Mouse (Mus musculus) macrophage (primary cell): Measurements from ENCODE around the gene Timm10. TPM values are rescaled to one million over a fixed set of nuclear protein-coding genes. Genes with fewer than 3 reads are reported as not detected.
"Not testable (repeated sequence)": the region's sequence is repeated elsewhere in the genome, so short reads cannot be mapped to it uniquely, and the experiment has no call there.

Experiments
- H3K27ac ChIP-seq: fragments of 350-480 bp; formaldehyde crosslinking; 2 replicates; pipeline ENCODE4 v1.9.0; 2021
- H3K36me3 ChIP-seq: fragments of 350-480 bp; formaldehyde crosslinking; 2 replicates; pipeline ENCODE4 v1.9.0; 2021; ENCODE audit errors: inconsistent target
- H3K4me3 ChIP-seq: fragments of 350-480 bp; formaldehyde crosslinking; 2 replicates; pipeline ENCODE4 v1.9.0; 2021; ENCODE audit errors: inconsistent target
- H3K79me2 ChIP-seq: fragments of 350-480 bp; formaldehyde crosslinking; 2 replicates; pipeline ENCODE4 v1.9.0; 2021; ENCODE audit errors: inconsistent target
- WGBS: methylation state at CpG from one replicate; pipeline ENCODE4 v1.1.7; 2026; ENCODE audit warnings: inconsistent platforms; ENCODE audit not compliant: missing documents; 5-methylcytosine and 5-hydroxymethylcytosine counted together
- polyA plus RNA-seq: library from polyadenylated mRNA; stranded (reverse); fragments of 250-400 nt; gene quantifications from 3 replicates; pipeline ENCODE4 v1.2.4, GENCODE M21; 2018; ENCODE audit warnings: inconsistent platforms

Gene Timm10
- polyA plus RNA-seq, 1 experiment from 2014 or later, result 31.3 TPM

DNA sequence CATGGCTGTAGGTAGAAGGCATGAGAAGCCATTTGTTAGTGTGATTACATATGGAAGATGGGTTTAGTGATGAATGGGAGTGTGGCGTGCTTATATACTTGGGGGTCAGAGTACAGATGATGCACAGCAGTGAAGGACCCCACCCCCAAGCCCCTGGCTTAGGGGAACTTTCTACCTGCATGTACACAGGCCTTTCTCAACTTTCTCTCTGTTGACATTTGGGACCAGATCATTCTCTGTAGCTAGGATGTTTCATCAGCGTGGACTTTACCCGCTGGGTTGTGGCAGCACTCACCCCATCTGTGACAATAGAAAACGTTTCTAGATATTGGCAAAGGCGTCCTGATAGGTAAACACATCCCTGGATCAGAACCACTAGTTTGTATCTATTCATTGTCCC, 25.6 kb upstream of the Timm10 start:
- peaks cover 43% of the 10 kb centered on the region for H3K36me3 ChIP-seq
- WGBS, result 98% methylated on average over 4 of the region's 5 CpGs
- not testable (repeated sequence) for H3K4me3 ChIP-seq, H3K27ac ChIP-seq
- peaks cover 31% of the 10 kb centered on the region for H3K79me2 ChIP-seq

DNA sequence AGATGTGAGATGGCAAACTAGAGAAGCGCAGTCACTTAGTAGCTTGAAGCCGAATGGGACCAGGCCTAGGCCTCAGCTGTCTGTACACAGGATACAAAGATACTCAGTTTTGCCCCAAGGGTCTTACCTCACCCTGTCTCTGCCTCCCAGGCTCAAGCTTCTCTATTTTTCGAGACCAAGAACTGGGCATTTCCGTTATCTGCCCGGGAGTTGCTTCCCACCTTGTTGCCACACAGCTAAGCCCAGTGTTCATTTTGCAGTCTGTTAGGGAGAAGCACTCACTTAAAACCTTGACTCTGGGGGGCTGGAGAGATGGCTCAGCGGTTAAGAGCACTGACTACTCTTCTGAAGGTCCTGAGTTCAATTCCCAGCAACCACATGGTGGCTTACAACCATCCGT, 22.8 kb upstream of the Timm10 start:
- WGBS, result 75% methylated on average over 7 of the region's 7 CpGs
- Histone ChIP-seq H3K27ac (no peak overlapping the region), H3K79me2 (peaks cover 31% of the 10 kb centered on the region), H3K4me3 (no peak overlapping the region), H3K36me3 (peaks cover 68% of the 10 kb centered on the region)

- Histone ChIP-seq H3K79me2 (peaks cover 17% of the 10 kb centered on the region), H3K36me3 (peaks cover 73% of the 10 kb centered on the region), H3K4me3 (no peak overlapping the region), H3K27ac (no peak overlapping the region)
- 90% methylated on average over 5 of the region's 5 CpGs for WGBS
Observed at GRCm38 (mm10) chr2:84806546-84806945, 20.3 kb upstream of the Timm10 start.

GRCm38 (mm10) chr2:84809330-84809729, 17.5 kb upstream of the Timm10 start:
- Histone ChIP-seq H3K4me3 (no peak overlapping the region), H3K36me3 (peaks cover 48% of the 10 kb centered on the region), H3K27ac (no peak overlapping the region), H3K79me2 (no peaks in the 10 kb centered on the region)

- Histone ChIP-seq H3K79me2 (no peaks in the 10 kb centered on the region), H3K36me3 (peaks cover 37% of the 10 kb centered on the region), H3K27ac (no peak overlapping the region), H3K4me3 (no peak overlapping the region)
- WGBS, result 90% methylated on average over 6 of the region's 6 CpGs
Observed at GRCm38 (mm10) chr2:84810526-84810885, 16.3 kb upstream of the Timm10 start.

- WGBS, result 47% methylated on average over 26 of the region's 26 CpGs
- no peak overlapping the region for H3K27ac ChIP-seq
- H3K36me3 ChIP-seq, result peaks cover 31% of the 10 kb centered on the region
Observed at GRCm38 (mm10) chr2:84810886-84811577, 15.8 kb upstream of the Timm10 start.

DNA sequence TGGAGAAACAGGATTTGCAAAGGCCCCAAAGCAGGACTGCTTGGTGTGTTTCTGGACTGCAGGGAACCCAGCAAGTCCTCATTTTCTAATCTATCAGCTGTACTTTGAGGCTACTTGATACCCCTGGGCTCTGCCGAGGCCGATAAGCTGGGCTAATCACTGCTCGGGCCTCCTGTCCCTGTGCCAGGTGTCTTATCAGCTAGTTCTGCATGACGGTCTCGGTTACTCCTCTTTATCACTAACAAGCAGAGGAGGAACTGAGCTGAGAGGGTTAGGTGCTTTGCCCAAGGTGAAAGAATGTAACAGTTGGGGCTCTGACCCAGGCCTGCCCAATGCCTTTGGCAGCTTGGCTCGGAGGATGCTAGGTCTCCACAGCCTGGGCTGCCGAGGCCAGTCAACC, 14.9 kb upstream of the Timm10 start:
- no peak overlapping the region for H3K4me3 ChIP-seq
- WGBS, result 68% methylated on average over 7 of the region's 7 CpGs
- no peak overlapping the region for H3K27ac ChIP-seq
- peaks cover 23% of the 10 kb centered on the region for H3K36me3 ChIP-seq
- no peaks in the 10 kb centered on the region for H3K79me2 ChIP-seq

More at GRCm38 (mm10) chr2:84810886-84811577, 15.8 kb upstream of the Timm10 start:
- Histone ChIP-seq H3K4me3 (no peak overlapping the region; the same call in 1 of the 2 replicates), H3K79me2 (no peaks in the 10 kb centered on the region)

GRCm38 (mm10) chr2:84812676-84813075, 14.1 kb upstream of the Timm10 start:
- WGBS, result 95% methylated on average over 6 of the region's 6 CpGs
- Histone ChIP-seq H3K36me3 (peaks cover 17% of the 10 kb centered on the region), H3K79me2 (no peaks in the 10 kb centered on the region), H3K4me3 (no peak overlapping the region), H3K27ac (no peak overlapping the region)

- Histone ChIP-seq H3K79me2 (no peaks in the 10 kb centered on the region), H3K4me3 (no peak overlapping the region), H3K27ac (no peak overlapping the region), H3K36me3 (no peaks in the 10 kb centered on the region)
- 37% methylated on average over 3 of the region's 3 CpGs for WGBS
Observed at GRCm38 (mm10) chr2:84819861-84820260, 6.9 kb upstream of the Timm10 start.

DNA sequence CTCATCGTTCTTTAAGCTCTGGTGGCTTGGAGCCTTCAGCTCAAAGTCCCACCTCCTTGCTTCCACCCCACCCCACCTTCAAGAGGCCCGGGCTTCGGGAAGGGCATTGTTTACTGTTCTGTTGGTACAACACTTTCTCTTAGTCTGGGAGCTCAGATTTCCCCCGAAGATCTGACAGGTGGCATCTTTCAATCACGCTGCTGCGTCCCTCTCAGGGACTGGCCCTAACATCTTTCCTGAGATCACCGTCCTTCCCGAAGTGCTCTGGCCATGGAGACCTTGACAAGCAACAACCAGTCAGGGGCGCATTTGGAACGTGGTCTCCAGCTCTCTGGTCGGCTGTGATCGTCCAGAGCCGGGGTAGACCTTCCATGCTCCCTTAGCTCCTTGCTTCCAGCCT, 4.2 kb upstream of the Timm10 start, which contains the start of gene Smtnl1:
Gene Smtnl1, minus strand, starts transcription at position 101 of the 400 bp plus-strand sequence.
- Histone ChIP-seq H3K4me3 (no peak within 1 kb of the TSS), H3K79me2 (peaks cover 7% of the 10 kb centered on the region; the same call in 1 of the 2 replicates), H3K36me3 (no peaks in the 10 kb centered on the region), H3K27ac (no peak within 1 kb of the TSS)
- 54% methylated on average over 13 of the region's 13 CpGs for WGBS

DNA sequence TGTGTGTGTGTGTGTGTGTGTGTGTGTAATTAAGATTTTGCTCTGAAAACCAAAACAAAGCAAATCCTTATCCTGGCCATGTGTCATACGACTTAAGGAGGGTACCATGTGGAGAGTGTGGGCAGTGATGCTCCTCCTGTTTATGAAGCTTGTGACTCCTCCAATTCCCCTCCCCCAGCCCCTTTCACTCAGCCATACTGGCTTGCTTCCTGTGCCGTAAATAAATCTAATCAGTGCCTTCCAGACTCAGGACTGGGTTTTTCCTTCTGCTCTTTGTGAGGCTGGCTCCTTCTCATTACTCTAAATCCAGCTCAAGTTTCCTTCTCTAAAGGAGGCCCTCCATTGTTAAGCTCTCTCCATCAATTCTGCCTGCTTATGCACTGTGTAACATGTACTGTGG, 3.6 kb upstream of the Timm10 start:
- WGBS, result 46% methylated on average over 2 of the region's 2 CpGs
- no peak overlapping the region for H3K27ac ChIP-seq
- no peaks in the 10 kb centered on the region for H3K36me3 ChIP-seq
- H3K4me3 ChIP-seq, result no peak overlapping the region
- H3K79me2 ChIP-seq, result peaks cover 14% of the 10 kb centered on the region; the same call in 1 of the 2 replicates

- WGBS, result 2% methylated on average over 29 of the region's 29 CpGs
- Histone ChIP-seq H3K79me2 (peaks cover 22% of the 10 kb centered on the region; the same call in 1 of the 2 replicates), H3K27ac (peak overlapping the region; percentile 32), H3K36me3 (0 out of 2 replicates have a peak, but pooled peaks cover 10% of the 10 kb centered on the region), H3K4me3 (peak overlapping the region; percentile 99)
Observed at GRCm38 (mm10) chr2:84827283-84827920, 605 bp downstream of the Timm10 start.

- no peak overlapping the region for H3K27ac ChIP-seq
- 0 out of 2 replicates have a peak, but pooled peaks cover 10% of the 10 kb centered on the region for H3K36me3 ChIP-seq
- H3K4me3 ChIP-seq, result no peak overlapping the region
- WGBS, result 36% methylated on average over 10 of the region's 10 CpGs
- H3K79me2 ChIP-seq, result peaks cover 22% of the 10 kb centered on the region; the same call in 1 of the 2 replicates
Observed at GRCm38 (mm10) chr2:84831666-84832391, 5.0 kb downstream of the Timm10 start.

GRCm38 (mm10) chr2:84837107-84837506, 10.3 kb downstream of the Timm10 start:
- Histone ChIP-seq H3K79me2 (no peaks in the 10 kb centered on the region), H3K4me3 (no peak overlapping the region), H3K36me3 (no peaks in the 10 kb centered on the region), H3K27ac (no peak overlapping the region)
- 71% methylated on average over 8 of the region's 8 CpGs for WGBS
